Mouse (Mus musculus): ENCODE results near the gene Nfix. TPM values are rescaled to one million over a fixed set of nuclear protein-coding genes. Genes with fewer than 3 reads are reported as not detected.

Gene Nfix
- polyA plus RNA-seq, 1 experiment from 2014 or later = 36.6 TPM

- H3K27me3 ChIP-seq (ENCODE audit: control insufficient read depth, insufficient read depth, low read length) = no peaks in the 10 kb centered on the region
- H3K36me3 ChIP-seq (ENCODE audit: control insufficient read depth, insufficient read depth, low read length) = no peaks in the 10 kb centered on the region; the same call in 1 of the 2 replicates
- H3K9ac ChIP-seq (ENCODE audit: low read length) = 0 out of 2 replicates have a peak overlapping the region, but pooled peaks have one; percentile 27
- WGBS = 42% methylated on average over 13 of the region's 13 CpGs
- no peak overlapping the region for H3K4me3 ChIP-seq (ENCODE audit: low read depth, low read length)
- peaks cover 35% of the 10 kb centered on the region for H3K4me1 ChIP-seq (replicated peaks; ENCODE audit: control insufficient read depth, insufficient read depth)
- peak overlapping the region; percentile 88 for H3K27ac ChIP-seq (replicated peaks)
- ATAC-seq (ENCODE audit: low FRiP score, low TSS enrichment) (no peak), DNase-seq (ENCODE audit: low spot score) (no peak)
- TF ChIP-seq EP300 (optimal IDR thresholded peaks at IDR 0.05) (no peak), CTCF (IDR thresholded peaks at IDR 0.05; ENCODE audit: low read depth) (no peak)
- no peaks in the 10 kb centered on the region for H3K9me3 ChIP-seq (ENCODE audit: control insufficient read depth, low read length)
- no peak overlapping the region for H3K4me2 ChIP-seq (replicated peaks; ENCODE audit: low read depth)
Observed at GRCm38 (mm10) chr8:84740895-84741843, 59.0 kb downstream of the Nfix start.

GRCm38 (mm10) chr8:84739401-84739742 is 60.8 kb downstream of the Nfix start:
- no peak overlapping the region for H3K4me3 ChIP-seq (ENCODE audit: low read depth, low read length)
- DNase-seq (ENCODE audit: low spot score) (no peak), ATAC-seq (ENCODE audit: low FRiP score, low TSS enrichment) (no peak)
- H3K27ac ChIP-seq (replicated peaks) = no peak overlapping the region
- TF ChIP-seq CTCF (IDR thresholded peaks at IDR 0.05; ENCODE audit: low read depth) (no peak), EP300 (optimal IDR thresholded peaks at IDR 0.05) (no peak)
- 5% methylated on average over 1 of the region's 1 CpGs for WGBS
- no peak overlapping the region for H3K4me2 ChIP-seq (replicated peaks; ENCODE audit: low read depth)
- H3K36me3 ChIP-seq (ENCODE audit: control insufficient read depth, insufficient read depth, low read length) = no peaks in the 10 kb centered on the region; the same call in 1 of the 2 replicates
- no peaks in the 10 kb centered on the region for H3K27me3 ChIP-seq (ENCODE audit: control insufficient read depth, insufficient read depth, low read length)
- no peaks in the 10 kb centered on the region for H3K9me3 ChIP-seq (ENCODE audit: control insufficient read depth, low read length)
- H3K4me1 ChIP-seq (replicated peaks; ENCODE audit: control insufficient read depth, insufficient read depth) = peaks cover 29% of the 10 kb centered on the region
- H3K9ac ChIP-seq (ENCODE audit: low read length) = no peak overlapping the region

GRCm38 (mm10) chr8:84738715-84739400 is 61.3 kb downstream of the Nfix start:
- Histone ChIP-seq H3K27ac (replicated peaks) (no peak overlapping the region), H3K9ac (ENCODE audit: low read length) (0 out of 2 replicates have a peak overlapping the region, but pooled peaks have one; percentile 13), H3K4me1 (replicated peaks; ENCODE audit: control insufficient read depth, insufficient read depth) (peaks cover 29% of the 10 kb centered on the region), H3K9me3 (ENCODE audit: control insufficient read depth, low read length) (no peaks in the 10 kb centered on the region), H3K4me3 (ENCODE audit: low read depth, low read length) (no peak overlapping the region), H3K36me3 (ENCODE audit: control insufficient read depth, insufficient read depth, low read length) (no peaks in the 10 kb centered on the region; the same call in 1 of the 2 replicates), H3K4me2 (replicated peaks; ENCODE audit: low read depth) (no peak overlapping the region), H3K27me3 (ENCODE audit: control insufficient read depth, insufficient read depth, low read length) (no peaks in the 10 kb centered on the region)
- WGBS = 64% methylated on average over 10 of the region's 10 CpGs
- TF ChIP-seq EP300 (optimal IDR thresholded peaks at IDR 0.05) (no peak), CTCF (IDR thresholded peaks at IDR 0.05; ENCODE audit: low read depth) (no peak)
- no peak for ATAC-seq (ENCODE audit: low FRiP score, low TSS enrichment)
- no peak for DNase-seq (ENCODE audit: low spot score)

- no peak overlapping the region for H3K27ac ChIP-seq (replicated peaks)
- no peak for TF ChIP-seq EP300 (optimal IDR thresholded peaks at IDR 0.05)
- TF ChIP-seq CTCF (IDR thresholded peaks at IDR 0.05; ENCODE audit: low read depth) = no peak
- H3K4me3 ChIP-seq (ENCODE audit: low read depth, low read length) = no peak overlapping the region
- WGBS = 36% methylated on average over 10 of the region's 10 CpGs
- H3K9me3 ChIP-seq (ENCODE audit: control insufficient read depth, low read length) = no peaks in the 10 kb centered on the region
- ATAC-seq (ENCODE audit: low FRiP score, low TSS enrichment) (no peak), DNase-seq (ENCODE audit: low spot score) (no peak)
- no peaks in the 10 kb centered on the region for H3K27me3 ChIP-seq (ENCODE audit: control insufficient read depth, insufficient read depth, low read length)
- no peaks in the 10 kb centered on the region; the same call in 1 of the 2 replicates for H3K36me3 ChIP-seq (ENCODE audit: control insufficient read depth, insufficient read depth, low read length)
- H3K4me1 ChIP-seq (replicated peaks; ENCODE audit: control insufficient read depth, insufficient read depth) = peaks cover 28% of the 10 kb centered on the region
- no peak overlapping the region for H3K9ac ChIP-seq (ENCODE audit: low read length)
- no peak overlapping the region for H3K4me2 ChIP-seq (replicated peaks; ENCODE audit: low read depth)
Observed at GRCm38 (mm10) chr8:84738266-84738665, 61.9 kb downstream of the Nfix start.

- Histone ChIP-seq H3K27me3 (ENCODE audit: control insufficient read depth, insufficient read depth, low read length) (no peaks in the 10 kb centered on the region), H3K4me1 (replicated peaks; ENCODE audit: control insufficient read depth, insufficient read depth) (peaks cover 31% of the 10 kb centered on the region), H3K4me2 (replicated peaks; ENCODE audit: low read depth) (peak overlapping the region; percentile 27; the same call in 1 of the 2 replicates), H3K9me3 (ENCODE audit: control insufficient read depth, low read length) (no peaks in the 10 kb centered on the region), H3K36me3 (ENCODE audit: control insufficient read depth, insufficient read depth, low read length) (no peaks in the 10 kb centered on the region; the same call in 1 of the 2 replicates), H3K9ac (ENCODE audit: low read length) (peak overlapping the region; percentile 13; the same call in 1 of the 2 replicates), H3K4me3 (ENCODE audit: low read depth, low read length) (no peak overlapping the region), H3K27ac (replicated peaks) (no peak overlapping the region)
- WGBS = 5% methylated on average over 16 of the region's 16 CpGs
- no peak for TF ChIP-seq EP300 (optimal IDR thresholded peaks at IDR 0.05)
- TF ChIP-seq CTCF (IDR thresholded peaks at IDR 0.05; ENCODE audit: low read depth) = peak; percentile 100
- ATAC-seq (ENCODE audit: low FRiP score, low TSS enrichment) = peak; percentile 75
- peak; percentile 86 for DNase-seq (ENCODE audit: low spot score)
Observed at GRCm38 (mm10) chr8:84737608-84738007, 62.5 kb downstream of the Nfix start.

Measured in stomach, postnatal 0 days (tissue).